Mouse (Mus musculus) heart, postnatal 0 days (tissue): ENCODE results near the gene E130114P18Rik.

Experiments
- CTCF ChIP-seq: IDR thresholded peaks from 2 replicates; pipeline ENCODE4 v1.5.1; 2016; ENCODE audit warnings: antibody characterized with exemption, control low read depth, low read depth
- EP300 ChIP-seq: IDR thresholded peaks from 2 replicates; pipeline ENCODE4 v1.6.1; 2016; ENCODE audit warnings: antibody characterized with exemption, low read depth

DNA sequence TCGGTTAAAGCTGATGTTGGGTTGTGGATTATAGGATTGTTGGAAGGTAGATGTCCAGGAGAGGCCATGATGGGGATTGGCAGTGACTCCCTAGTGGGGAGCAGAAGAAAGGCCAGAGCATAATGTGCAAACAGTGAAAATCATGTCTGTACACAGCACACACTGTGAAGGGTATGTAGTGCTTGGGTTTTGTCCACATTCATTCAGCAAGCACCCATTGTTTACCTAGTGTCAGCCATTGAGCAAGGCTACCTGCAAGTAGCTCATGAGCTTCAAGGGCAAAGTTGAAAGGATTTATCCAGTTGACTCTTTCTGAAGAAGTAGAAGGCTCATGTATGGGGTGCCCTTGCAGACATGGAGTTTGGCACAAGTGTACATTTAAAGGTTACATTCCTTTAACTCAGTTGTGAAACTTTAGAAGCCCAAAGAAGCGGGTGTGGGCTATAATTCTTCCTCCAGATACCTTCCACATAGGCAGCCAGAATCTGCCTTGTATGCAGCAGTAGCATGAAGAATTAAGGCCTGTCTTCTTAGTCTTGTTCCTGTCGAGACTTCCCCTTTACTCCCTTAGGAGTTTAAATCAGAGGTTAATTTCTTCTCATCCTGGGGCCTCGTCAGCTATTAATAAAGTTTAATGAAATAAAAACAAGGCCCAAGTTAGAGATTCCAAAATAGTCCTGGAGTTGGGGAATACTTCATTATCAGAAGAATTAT lies 31.9 kb upstream of the E130114P18Rik start:
- TF ChIP-seq CTCF, result no peak
- TF ChIP-seq EP300, result no peak
